Mouse (Mus musculus) liver, embryonic 13.5 days (tissue): ENCODE measurements around the gene Tfap2a. TPM values are rescaled to one million over a fixed set of nuclear protein-coding genes. Genes with fewer than 3 reads are reported as not detected.

Source experiments
- ATAC-seq: fragments of 200-750 bp; cut with Nextera tagmentation; 2 replicates; pipeline ENCODE4 v1.8.0; 2017; ENCODE audit warnings: low read depth, mild to moderate bottlenecking, moderate number of reproducible peaks, moderate library complexity
- DNase-seq: peaks from one replicate; pipeline ENCODE4 v3.0.0; 2022
- H3K27ac ChIP-seq: fragments of 300-500 bp; sonication (generic); 2 replicates; pipeline ENCODE4 v1.5.1; 2015; ENCODE audit warnings: moderate library complexity, mild to moderate bottlenecking, inconsistent platforms
- H3K27me3 ChIP-seq: fragments of 300-500 bp; sonication (generic); 2 replicates; pipeline ENCODE4 v1.6.1; 2015; ENCODE audit warnings: mild to moderate bottlenecking, inconsistent platforms
- H3K36me3 ChIP-seq: fragments of 300-500 bp; sonication (generic); 2 replicates; pipeline ENCODE4 v1.6.1; 2015; ENCODE audit warnings: mild to moderate bottlenecking, inconsistent platforms
- H3K4me1 ChIP-seq: fragments of 300-500 bp; sonication (generic); replicated peaks from 2 replicates; pipeline ENCODE4 v1.6.1; 2015; ENCODE audit warnings: inconsistent platforms
- H3K4me2 ChIP-seq: fragments of 300-500 bp; sonication (generic); 2 replicates; pipeline ENCODE4 v1.6.1; 2015; ENCODE audit warnings: inconsistent platforms, mild to moderate bottlenecking, moderate library complexity
- H3K4me3 ChIP-seq: fragments of 300-500 bp; sonication (generic); replicated peaks from 2 replicates; pipeline ENCODE4 v1.5.1; 2015; ENCODE audit warnings: mild to moderate bottlenecking, inconsistent platforms
- H3K9ac ChIP-seq: fragments of 300-500 bp; sonication (generic); 2 replicates; pipeline ENCODE4 v1.6.1; 2015; ENCODE audit warnings: mild to moderate bottlenecking, inconsistent platforms
- H3K9me3 ChIP-seq: fragments of 300-500 bp; sonication (generic); replicated peaks from 2 replicates; pipeline ENCODE4 v1.6.1; 2016; ENCODE audit warnings: inconsistent platforms
- WGBS: fragments of 180-500 bp; shearing (Covaris S2); methylation state at CpG from one replicate; pipeline ENCODE4 v1.1.7; 2015; ENCODE audit not compliant: insufficient replicate concordance; 5-methylcytosine and 5-hydroxymethylcytosine counted together
- polyA plus RNA-seq: library from polyadenylated mRNA; unstranded; fragments of >200 nt; fragmentation: Nextera tagmentation; extraction: Ambion mirVana; gene quantifications from 2 replicates; pipeline ENCODE4 v1.2.1, GENCODE M21; 2015

Tfap2a gene
- polyA plus RNA-seq, 1 experiment from 2014 or later, result not detected

GRCm38 (mm10) chr13:40685790-40686189, 52.4 kb downstream of the Tfap2a start:
- no peak for DNase-seq
- no peaks in the 10 kb centered on the region for H3K9me3 ChIP-seq
- H3K27ac ChIP-seq, result no peak overlapping the region
- H3K36me3 ChIP-seq, result no peaks in the 10 kb centered on the region
- H3K27me3 ChIP-seq, result no peaks in the 10 kb centered on the region
- H3K4me1 ChIP-seq, result no peaks in the 10 kb centered on the region
- H3K4me2 ChIP-seq, result no peak overlapping the region
- H3K4me3 ChIP-seq, result no peak overlapping the region
- ATAC-seq, result no peak
- no peak overlapping the region for H3K9ac ChIP-seq
- WGBS, result 78% methylated on average over 3 of the region's 3 CpGs

GRCm38 (mm10) chr13:40676730-40677129, 61.4 kb downstream of the Tfap2a start:
- H3K36me3 ChIP-seq, result no peaks in the 10 kb centered on the region
- WGBS, result 38% methylated on average over 4 of the region's 4 CpGs
- no peak overlapping the region for H3K4me3 ChIP-seq
- H3K9me3 ChIP-seq, result no peaks in the 10 kb centered on the region
- H3K4me1 ChIP-seq, result no peaks in the 10 kb centered on the region
- H3K4me2 ChIP-seq, result no peak overlapping the region
- H3K27me3 ChIP-seq, result no peaks in the 10 kb centered on the region
- ATAC-seq, result no peak
- no peak overlapping the region for H3K9ac ChIP-seq
- DNase-seq, result no peak
- H3K27ac ChIP-seq, result no peak overlapping the region

Other genes starting within 250 kb of the Tfap2a start
- gene Gcnt2, start 121.4 kb upstream of the Tfap2a start, polyA plus RNA-seq, result 0.77 and 1.3 TPM in 2 replicates